Mouse (Mus musculus) urinary bladder, adult 2 months (tissue): ENCODE data around the gene Nrde2. TPM values are rescaled to one million over a fixed set of nuclear protein-coding genes. Genes with fewer than 3 reads are reported as not detected.
A peak's percentile ranks its signal among the peaks of the same experiment; 100 is the strongest.

Experiments used
- DNase-seq: peaks from one replicate; pipeline ENCODE4 v3.0.0; 2022; ENCODE audit warnings: low spot score
- polyA plus RNA-seq: library from polyadenylated mRNA; depleted of rRNA; stranded (reverse); fragments of >200 nt; gene quantifications from 2 replicates; pipeline ENCODE4 v1.2.3, GENCODE M21; 2012

Gene Nrde2
- polyA plus RNA-seq, 1 experiment, result 10.0 TPM

DNA sequence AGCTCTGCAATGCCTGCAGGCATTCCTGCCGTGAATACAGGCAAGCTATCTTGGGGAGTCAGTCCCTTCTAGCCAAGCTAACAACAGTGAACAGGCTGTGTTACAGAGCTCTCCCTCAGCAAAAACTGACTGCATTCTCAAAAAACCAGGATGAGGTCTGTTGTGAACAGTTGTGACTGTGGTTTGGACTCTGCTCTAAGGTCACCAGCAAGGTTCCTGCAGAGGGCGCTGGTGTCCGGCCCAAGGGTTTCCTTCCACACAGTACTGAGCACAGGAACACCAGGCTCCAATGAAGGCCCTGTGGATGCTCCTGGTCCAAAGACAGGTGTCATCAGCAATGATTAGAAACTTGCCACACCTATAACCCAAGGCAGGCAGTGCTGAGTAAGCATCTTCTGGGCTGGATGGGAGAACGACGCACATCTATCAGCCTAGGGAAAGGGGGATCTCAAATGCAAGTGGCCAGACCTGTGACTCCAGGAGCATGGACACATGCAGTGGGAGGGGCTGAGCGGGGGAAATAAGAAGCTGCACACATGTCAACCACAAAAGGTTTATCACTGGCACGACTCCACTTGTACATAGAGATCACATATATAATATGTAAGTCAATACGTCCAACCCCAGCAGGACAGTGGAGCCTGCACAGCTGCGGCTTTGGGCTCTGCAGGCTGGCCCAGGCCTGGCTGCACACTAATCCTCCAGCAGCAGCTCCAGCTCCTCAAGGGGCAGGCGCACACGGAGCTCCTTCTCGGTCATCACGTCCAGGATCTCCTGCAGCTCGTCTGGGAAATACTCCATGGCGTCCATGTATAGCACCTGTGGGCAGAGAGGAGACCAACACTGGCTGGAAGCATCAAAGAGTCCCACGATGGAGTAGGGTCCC is 34.3 kb downstream of the Nrde2 start:
- no peak for DNase-seq

DNA sequence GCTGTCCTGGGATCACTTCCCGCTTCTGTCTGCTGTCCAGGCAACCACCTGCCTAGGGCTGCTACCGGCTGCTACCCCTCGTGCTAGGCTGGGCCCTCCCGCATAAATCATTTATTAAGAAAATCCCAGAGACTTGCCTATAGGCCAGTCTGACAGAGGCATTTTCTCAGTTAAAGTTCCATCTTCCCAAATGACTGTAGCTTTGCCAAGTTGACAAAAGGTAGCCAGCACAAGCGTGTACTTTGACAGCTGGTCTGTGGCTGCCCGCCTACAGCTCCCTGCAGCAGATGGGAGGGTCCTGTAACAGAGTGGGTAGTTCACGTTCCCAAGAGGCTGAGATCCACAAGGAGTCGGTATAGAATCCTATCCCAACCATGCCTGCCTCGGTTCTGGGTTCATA is 36.0 kb downstream of the Nrde2 start:
- DNase-seq, result no peak

DNA sequence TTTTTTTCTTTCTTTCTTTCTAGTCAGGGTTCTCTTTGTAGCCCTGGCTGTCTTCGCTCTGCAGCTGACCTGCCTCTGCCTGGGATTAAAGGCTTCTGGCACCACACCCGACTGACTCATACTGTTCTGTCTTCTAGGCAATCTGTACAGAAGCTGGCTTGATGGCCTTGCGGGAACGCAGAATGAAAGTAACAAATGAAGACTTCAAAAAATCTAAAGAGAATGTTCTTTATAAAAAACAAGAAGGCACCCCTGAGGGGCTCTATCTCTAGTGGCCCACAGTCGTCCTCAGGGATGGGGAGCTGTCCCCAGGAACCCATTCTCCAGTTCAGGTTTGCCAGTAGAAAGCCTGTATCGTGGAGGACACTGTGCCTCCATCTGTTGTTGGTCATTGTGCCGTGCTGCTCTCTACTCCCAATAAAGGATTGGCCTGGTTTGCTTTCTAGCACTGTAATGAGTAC is 36.5 kb downstream of the Nrde2 start:
- no peak for DNase-seq

DNA sequence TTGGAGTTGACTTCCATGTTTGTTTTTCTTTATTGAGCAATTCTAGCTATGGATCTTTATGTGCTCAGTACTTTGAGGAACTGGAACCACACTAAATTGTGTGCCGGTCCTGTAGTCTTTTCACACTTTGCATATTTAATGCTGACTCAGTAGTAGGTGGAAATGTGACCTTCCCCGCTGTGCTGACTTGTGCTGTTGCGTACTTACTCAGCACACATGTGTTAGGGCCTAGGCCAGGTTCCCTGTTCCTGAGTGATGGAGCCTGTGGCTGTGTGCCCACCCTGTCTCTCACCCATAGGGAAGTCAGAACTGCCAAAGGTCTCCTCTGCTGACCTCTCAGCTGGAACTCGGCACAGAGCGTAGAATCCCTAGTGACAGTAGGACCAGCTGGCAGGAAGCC is 43.5 kb downstream of the Nrde2 start:
- no peak for DNase-seq

DNA sequence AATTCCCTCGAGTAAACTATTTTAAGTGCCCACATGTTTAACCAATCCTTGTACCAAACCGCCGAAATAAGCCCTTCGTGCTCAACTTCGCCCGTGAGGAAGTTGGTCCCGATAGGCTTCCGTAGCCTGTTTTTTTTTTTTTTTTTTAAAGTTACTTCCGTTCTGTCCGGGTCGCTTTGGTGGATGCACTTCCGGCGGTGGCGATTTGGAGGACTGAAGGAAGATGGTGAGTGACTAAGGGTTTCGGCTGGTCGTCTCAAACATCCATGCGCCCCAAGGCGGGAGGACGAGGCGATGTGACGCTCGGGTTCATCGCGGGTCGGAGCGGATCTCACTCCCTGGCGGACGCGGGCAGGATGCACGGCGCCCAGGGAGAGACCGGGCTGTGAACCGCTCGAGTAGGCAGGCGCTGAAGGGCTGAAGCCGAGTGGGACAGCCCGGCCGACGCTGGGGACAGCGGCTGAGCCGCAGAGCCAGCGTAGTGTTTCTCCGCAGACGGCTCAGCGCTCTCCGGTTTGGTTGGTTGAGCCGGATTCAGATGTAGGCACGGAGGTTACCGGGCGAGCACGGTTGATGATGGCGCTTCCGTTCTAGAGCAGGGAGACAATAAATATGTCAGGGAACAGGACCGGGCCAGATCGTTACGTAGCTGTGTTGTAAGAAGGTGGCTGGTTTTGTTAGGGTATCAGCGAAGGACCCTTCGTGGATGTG is 49.3 kb downstream of the Nrde2 start, which contains the start of gene Psmc1:
Psmc1 (plus strand) TSS at position 169 of the 711 bp plus-strand sequence.
- DNase-seq, result peak; percentile 64

DNA sequence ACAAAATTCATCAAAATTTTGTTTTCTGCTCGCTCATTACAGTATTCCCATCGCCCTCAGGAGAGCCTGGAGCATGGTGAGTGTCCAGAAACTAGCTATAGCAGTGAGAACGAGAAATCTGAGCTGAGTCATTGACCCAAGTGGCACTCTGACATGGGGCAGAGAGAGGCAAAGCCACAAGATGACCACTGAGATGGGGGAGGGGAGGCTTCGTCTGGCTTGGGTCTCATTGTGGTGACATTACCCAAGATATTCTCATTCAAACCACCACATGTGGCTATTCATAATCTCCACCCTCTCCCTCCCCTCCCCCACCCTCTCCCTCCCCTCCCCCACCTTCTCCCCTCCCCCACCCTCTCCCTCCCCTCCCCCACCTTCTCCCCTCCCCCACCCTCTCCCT is 52.0 kb downstream of the Nrde2 start:
- DNase-seq, result no peak

DNA sequence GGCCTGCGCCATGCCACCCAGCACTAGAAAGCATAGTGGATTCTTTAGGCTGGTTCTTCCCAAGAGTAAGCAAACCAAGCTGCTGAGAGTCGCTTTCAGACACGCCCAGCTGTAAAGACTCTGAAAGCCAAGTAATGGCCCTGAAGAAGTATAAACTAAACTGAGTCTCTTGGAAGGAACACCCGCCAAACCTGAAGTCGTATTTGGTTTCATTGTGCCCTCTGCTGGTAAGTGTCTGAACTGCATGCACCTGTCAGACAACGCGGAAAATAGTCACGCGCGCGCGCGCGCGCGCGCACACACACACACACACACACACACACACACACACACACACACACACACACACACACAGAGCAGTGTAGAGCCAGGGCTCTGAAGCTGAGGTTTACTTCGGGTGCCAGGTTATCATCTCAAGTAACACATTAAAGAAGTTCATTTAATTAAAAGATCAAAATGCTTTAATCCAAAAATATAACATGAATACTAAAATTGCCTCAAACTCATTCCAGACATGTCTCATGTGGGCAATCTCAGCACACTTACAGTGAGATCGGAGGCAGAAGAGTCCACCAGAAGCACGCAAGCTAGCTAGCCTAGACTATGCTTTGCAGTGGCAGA is 53.1 kb downstream of the Nrde2 start:
- no peak for DNase-seq

DNA sequence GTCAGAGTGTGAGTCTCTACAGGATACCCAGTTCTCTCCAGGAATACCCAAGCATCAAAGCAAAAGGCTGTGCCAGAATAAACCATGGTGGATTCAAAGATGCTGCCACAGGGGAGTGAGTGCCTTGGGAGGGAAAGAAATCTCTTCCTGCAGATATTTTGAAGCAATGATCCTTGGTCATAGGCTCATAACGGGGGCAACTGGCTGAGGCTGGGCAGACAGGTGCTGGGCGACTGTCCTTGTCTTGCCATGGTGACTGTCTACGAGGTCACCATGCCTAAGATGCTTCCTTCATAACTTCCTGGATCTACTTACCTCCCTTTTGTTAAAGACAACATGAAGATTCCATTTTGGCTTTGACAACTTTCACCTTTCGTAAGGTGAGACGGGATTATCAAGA is 54.9 kb downstream of the Nrde2 start:
- DNase-seq, result no peak

DNA sequence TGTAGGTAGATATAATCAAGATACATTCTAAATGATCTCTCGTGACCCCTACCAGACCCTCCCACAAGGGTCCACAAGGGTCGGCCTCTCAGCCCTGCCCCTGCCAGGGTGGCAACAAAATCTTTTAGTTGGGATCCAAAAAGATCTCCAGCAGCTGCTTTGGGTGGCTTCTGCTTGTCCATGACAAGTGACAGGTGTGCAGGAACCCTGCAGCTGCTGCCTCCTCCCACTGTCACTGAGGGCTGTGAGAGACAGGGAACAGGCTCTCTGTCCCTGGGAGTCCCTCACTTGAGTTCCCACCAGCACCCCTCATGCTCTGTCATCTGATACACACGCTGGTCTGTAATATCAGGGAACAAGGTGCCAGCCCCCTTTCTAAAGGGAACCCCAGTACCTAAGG is 57.8 kb downstream of the Nrde2 start:
- DNase-seq, result no peak

DNA sequence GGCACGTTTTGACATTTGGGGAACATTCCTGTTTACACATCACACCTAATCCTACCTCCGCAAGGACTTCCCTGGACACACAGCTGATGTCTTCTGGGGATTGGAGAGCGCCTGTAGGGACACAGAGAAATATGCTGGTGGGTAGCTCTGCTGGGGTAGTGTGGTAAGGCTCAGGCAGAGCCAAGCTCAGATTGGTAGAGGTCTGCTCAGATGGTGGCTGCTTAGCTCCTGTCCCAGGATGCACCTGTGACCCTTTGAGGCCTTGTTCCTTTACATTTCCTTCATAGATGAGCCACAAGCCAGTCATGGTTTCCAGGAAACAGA is 58.8 kb downstream of the Nrde2 start:
- DNase-seq, result no peak

DNA sequence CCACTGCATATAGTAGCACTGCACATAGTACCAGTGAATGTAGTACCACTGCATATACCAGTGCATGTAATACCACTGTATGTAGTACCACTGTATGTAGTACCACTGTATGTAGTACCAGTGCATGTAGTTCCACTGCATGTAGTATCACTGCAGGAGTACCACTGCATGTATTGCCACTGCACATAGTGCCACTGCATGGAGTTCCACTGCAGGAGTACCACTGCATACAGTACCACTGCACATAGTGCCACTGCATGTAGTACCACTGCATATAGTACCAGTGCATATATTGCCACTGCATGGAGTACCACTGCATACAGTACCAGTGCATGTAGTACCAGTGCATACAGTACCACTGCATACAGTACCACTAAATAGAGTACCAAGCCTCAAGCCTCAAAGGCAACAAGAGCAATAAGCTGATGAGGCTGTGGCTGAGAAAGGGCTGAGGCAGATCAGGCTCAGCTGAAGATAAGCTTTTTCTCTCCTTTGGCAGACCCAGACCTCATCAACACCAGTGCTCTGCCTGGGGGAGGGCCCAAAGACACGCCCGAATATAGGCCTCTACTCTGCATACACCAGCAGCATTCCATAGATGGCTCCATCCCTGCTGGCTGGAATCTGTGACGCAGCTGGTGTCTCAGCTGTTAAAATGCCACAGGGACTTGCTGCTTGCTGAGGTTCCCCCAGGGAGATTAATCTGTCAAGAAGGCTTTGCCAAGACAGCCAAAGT is 59.3 kb downstream of the Nrde2 start:
- DNase-seq, result no peak

DNA sequence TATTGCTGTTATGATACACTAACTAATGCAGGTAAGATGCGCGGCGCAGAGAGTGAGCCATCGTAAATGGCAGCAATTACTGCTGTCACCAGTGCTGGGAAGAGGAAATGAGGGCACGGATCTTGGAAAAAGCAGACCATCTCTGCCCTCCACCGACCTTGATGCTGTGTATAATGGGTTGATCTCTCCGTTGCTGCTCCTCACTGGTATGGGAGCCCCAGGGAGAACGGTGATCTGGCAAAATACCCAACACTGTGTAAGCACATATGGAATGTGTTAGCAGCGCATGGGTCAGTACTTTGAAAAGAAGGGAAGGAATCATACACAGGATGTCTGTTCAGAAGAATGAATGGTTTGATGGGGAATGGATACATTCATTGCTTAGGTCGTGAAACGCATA is 66.4 kb downstream of the Nrde2 start:
- no peak for DNase-seq

DNA sequence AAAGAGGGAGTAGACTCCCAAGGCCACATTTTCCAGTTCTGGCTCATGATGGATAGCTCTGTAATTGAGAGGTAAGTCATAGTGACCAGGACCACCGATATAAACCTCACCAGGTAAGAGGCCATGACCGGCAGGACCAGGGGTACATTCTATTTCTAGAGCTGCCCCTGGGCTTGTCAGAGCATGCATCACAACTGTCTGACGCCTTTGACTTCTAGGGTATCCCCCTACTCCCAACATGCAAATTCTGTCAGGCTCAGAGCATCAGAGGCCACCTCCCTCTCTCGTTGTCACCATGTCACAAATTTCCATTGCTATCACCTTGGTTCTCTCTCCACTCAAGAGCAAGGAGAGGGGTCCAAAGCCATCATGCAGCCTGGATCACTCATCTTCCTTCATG is 68.7 kb downstream of the Nrde2 start:
- no peak for DNase-seq

DNA sequence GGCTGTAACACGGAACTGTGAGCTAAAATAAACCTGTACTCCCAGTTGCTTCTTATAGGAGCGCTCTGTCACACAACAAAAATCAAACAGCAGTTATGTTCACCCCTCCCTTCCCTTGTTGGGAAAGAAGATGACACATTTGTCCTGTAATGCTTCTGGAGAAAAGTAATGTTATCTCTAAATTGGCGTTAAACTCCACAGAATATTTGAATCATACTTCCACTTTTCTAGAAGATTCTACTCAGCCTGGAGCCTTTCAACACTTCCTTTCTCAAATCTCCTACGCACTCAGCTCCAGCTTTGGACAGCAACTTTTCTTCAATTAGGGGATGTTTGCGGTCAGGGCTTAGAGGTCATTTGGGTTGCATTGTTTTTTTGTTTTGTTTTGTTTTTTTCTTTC is 70.2 kb downstream of the Nrde2 start:
- no peak for DNase-seq

DNA sequence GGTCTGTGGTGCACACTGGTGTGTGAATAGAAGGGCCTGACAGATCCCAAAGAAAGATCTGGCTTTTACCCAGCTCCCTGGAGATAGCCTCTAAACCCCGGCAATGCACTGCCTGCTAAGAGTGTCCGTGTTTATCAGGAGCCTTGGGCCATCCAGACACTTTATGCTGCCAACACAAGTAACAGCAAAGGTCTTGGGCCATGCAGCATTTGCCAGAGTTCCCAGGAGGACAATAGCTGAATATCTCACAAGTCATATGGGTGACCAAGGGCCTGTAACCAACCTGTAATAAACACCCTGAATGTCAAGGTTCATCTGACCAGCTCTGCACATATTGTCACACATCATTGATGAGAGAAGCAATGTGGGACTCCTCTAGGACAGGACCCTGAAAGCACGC is 71.4 kb downstream of the Nrde2 start:
- DNase-seq, result no peak

DNA sequence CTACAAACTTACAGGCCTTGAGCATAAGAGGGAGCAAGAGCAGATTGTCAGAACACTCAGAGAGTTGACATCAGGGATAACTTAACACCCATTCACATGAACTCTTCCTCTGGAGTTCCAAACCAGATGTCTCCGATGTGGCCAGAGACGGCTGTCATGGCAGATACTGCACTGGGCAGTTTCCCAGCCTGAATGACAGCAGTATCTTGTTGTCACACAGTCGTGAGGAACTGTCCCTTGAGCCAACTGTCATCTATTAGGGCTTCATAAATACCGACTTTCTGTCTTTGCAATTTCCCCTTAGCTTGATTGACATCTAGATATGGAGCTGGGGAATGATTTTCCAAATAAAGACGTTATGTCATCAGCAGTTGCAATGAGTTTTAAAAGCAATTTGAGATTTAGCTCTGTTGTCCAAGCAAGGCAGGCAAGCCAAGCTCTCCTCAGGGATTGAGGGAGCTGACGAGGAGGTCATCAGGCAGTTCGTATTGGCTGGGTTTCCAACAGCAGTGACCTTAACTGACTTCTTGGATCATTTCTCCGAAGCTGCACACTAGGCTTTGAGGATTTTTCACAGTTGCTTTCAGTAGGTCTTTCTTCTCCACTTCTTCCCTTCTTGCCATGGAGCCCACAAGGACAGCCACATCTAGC is 79.7 kb downstream of the Nrde2 start:
- no peak for DNase-seq

DNA sequence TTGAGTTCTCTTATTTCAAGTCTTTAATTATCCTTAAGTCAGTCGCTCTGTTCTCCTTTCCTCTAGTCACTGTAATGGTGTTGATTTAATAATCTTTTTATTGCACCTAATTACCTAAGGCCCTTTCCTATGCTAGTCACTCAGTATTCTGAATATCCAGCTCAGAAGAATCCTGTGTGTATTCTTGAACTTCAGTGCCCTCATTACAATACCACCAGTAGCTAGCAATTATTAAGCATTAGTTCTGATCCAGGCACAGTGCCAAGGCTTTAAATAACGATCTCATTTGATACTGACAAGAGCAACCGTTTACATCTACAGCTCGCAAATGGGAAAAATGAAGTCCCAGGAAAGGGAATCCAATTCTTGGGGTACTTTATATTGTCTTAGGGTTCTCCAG is 83.7 kb downstream of the Nrde2 start:
- DNase-seq, result no peak
